Mouse (Mus musculus) spleen, postnatal 36 days (tissue): Measurements from ENCODE around the gene Shkbp1.

ENCODE experiments used
- DNase-seq, 2 experiments: peaks; one replicate each; pipeline ENCODE4 v3.0.0; 2022; ENCODE audit warnings: low spot score in 2 of 2, mixed read lengths in 1 of 2

Shkbp1 gene

GRCm38 (mm10) chr7:27355745-27356240, at the start of gene Shkbp1:
Shkbp1 (minus strand) TSS chr7:27356019.
- DNase-seq, result peak; percentile 90 to 92

- DNase-seq, result no peak
Observed at GRCm38 (mm10) chr7:27404203-27404942, 48.6 kb upstream of the Shkbp1 start.

- DNase-seq, result peak; percentile 26 to 32
Observed at GRCm38 (mm10) chr7:27402675-27403074, 46.9 kb upstream of the Shkbp1 start.

GRCm38 (mm10) chr7:27400545-27400944, 44.7 kb upstream of the Shkbp1 start:
- no peak for DNase-seq

GRCm38 (mm10) chr7:27397048-27397949, 41.5 kb upstream of the Shkbp1 start:
- DNase-seq, result no peak

GRCm38 (mm10) chr7:27396184-27397047, 40.6 kb upstream of the Shkbp1 start:
- no peak for DNase-seq

GRCm38 (mm10) chr7:27395521-27396183, 39.8 kb upstream of the Shkbp1 start:
- DNase-seq, result no peak

GRCm38 (mm10) chr7:27391416-27391815, 35.6 kb upstream of the Shkbp1 start:
- no peak for DNase-seq

GRCm38 (mm10) chr7:27389213-27389612, 33.4 kb upstream of the Shkbp1 start:
- no peak for DNase-seq

GRCm38 (mm10) chr7:27384731-27385130, 28.9 kb upstream of the Shkbp1 start:
- peak; percentile 43 to 53 for DNase-seq

- DNase-seq, result no peak
Observed at GRCm38 (mm10) chr7:27384134-27384533, 28.3 kb upstream of the Shkbp1 start.

- no peak for DNase-seq
Observed at GRCm38 (mm10) chr7:27383233-27383632, 27.4 kb upstream of the Shkbp1 start.

- DNase-seq, result no peak
Observed at GRCm38 (mm10) chr7:27381560-27381959, 25.7 kb upstream of the Shkbp1 start.

- DNase-seq, result no peak
Observed at GRCm38 (mm10) chr7:27381009-27381408, 25.2 kb upstream of the Shkbp1 start.

GRCm38 (mm10) chr7:27379836-27380235, 24.0 kb upstream of the Shkbp1 start:
- DNase-seq, result no peak

GRCm38 (mm10) chr7:27378431-27378830, 22.6 kb upstream of the Shkbp1 start:
- DNase-seq, result no peak

GRCm38 (mm10) chr7:27375274-27375673, 19.5 kb upstream of the Shkbp1 start:
- no peak for DNase-seq

- DNase-seq, result no peak
Observed at GRCm38 (mm10) chr7:27371715-27372462, 16.1 kb upstream of the Shkbp1 start.

- DNase-seq, result no peak
Observed at GRCm38 (mm10) chr7:27369111-27369510, 13.3 kb upstream of the Shkbp1 start.

- DNase-seq, result no peak
Observed at GRCm38 (mm10) chr7:27367976-27368375, 12.2 kb upstream of the Shkbp1 start.
